ENCODE assay signal across 33 mouse cellular contexts in the genomic region with DNA sequence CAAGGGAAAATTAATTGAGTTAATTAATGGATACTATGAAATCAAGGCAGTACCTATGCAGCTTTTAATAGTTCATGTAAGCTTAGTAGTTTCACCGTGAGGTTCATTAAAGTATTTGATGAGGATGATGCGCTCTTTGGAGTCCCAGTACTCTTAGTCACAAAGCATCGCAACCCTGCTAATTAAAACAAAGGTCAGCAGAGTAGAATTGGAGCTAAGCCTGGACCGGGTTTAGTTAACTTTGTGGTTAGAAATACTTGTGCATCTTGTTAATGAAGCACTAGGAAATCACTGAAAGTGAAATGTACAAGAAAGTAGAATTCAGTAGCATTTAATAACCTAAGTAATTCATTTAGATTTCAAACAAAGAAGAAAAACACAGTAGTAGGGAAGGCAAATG.
"Had no signal": no experiment of that assay in that cellular context is flagged by ENCODE, and none has a peak within 500 bp of the region (broad histone marks: within the 10 kb centered on the region; RNA-seq: fewer than 3 reads in every experiment).

No protein-coding gene starts in this region.

- H3K4me3 ChIP-seq: heart, embryonic 12.5 days; heart, embryonic 13.5 days; heart, embryonic 15.5 days; hindbrain, embryonic 10.5 days; hindbrain, embryonic 12.5 days; hindbrain, embryonic 13.5 days; hindbrain, embryonic 15.5 days; intestine, embryonic 15.5 days; kidney, embryonic 15.5 days; layer of hippocampus, adult 2 months; left cerebral cortex, adult 2 months had no signal

- H3K4me1 ChIP-seq: heart, embryonic 12.5 days; heart, embryonic 13.5 days; heart, embryonic 15.5 days; hindbrain, embryonic 10.5 days; hindbrain, embryonic 12.5 days; hindbrain, embryonic 13.5 days; hindbrain, embryonic 15.5 days; intestine, embryonic 15.5 days; kidney, embryonic 15.5 days had no signal

- H3K9ac ChIP-seq: heart, embryonic 12.5 days; heart, embryonic 13.5 days; heart, embryonic 15.5 days; hindbrain, embryonic 12.5 days; hindbrain, embryonic 13.5 days; hindbrain, embryonic 15.5 days; intestine, embryonic 15.5 days; kidney, embryonic 15.5 days had no signal

- DNase-seq: heart, postnatal 10 days; heart, postnatal 14 days; heart, postnatal 36 days; heart, postnatal 4 days; kidney, adult 11 months; kidney, adult 18-20 months; kidney, adult 2 months; kidney, adult 8-10 months; kidney, adult 9 months; kidney, postnatal 10 days; kidney, postnatal 14 days; kidney, postnatal 25 days; kidney, postnatal 36 days; kidney, postnatal 4 days; layer of hippocampus, adult 9-11 months; layer of hippocampus, postnatal 36 days had no signal

- H3K27me3 ChIP-seq: heart, embryonic 12.5 days; heart, embryonic 13.5 days; heart, embryonic 15.5 days; hindbrain, embryonic 12.5 days; hindbrain, embryonic 13.5 days; hindbrain, embryonic 15.5 days; intestine, embryonic 15.5 days; kidney, embryonic 15.5 days had no signal

- ATAC-seq: hindbrain, embryonic 16.5 days; hindbrain, postnatal 0 days; inflammation-experienced regulatory T-cells, adult 6 months; intestine, embryonic 15.5 days; intestine, embryonic 16.5 days; intestine, postnatal 0 days had no signal

- H3K9me3 ChIP-seq: heart, embryonic 12.5 days; heart, embryonic 15.5 days; hindbrain, embryonic 10.5 days; hindbrain, embryonic 12.5 days; hindbrain, embryonic 13.5 days; hindbrain, embryonic 15.5 days; intestine, embryonic 15.5 days; kidney, embryonic 15.5 days had no signal

- H3K4me2 ChIP-seq: heart, embryonic 12.5 days; heart, embryonic 13.5 days; heart, embryonic 15.5 days; hindbrain, embryonic 12.5 days; hindbrain, embryonic 13.5 days; hindbrain, embryonic 15.5 days; intestine, embryonic 15.5 days; kidney, embryonic 15.5 days had no signal

- H3K27ac ChIP-seq: heart, embryonic 13.5 days; heart, embryonic 15.5 days; hindbrain, embryonic 10.5 days; hindbrain, embryonic 12.5 days; hindbrain, embryonic 13.5 days; hindbrain, embryonic 15.5 days; hindbrain, postnatal 0 days; intestine, embryonic 15.5 days; kidney, embryonic 15.5 days; kidney, postnatal 0 days; layer of hippocampus, adult 2 months; left cerebral cortex, adult 2 months had no signal

- H3K36me3 ChIP-seq: heart, embryonic 12.5 days; heart, embryonic 13.5 days; heart, embryonic 15.5 days; hindbrain, embryonic 10.5 days; hindbrain, embryonic 12.5 days; hindbrain, embryonic 13.5 days; hindbrain, embryonic 15.5 days; intestine, embryonic 15.5 days; kidney, embryonic 15.5 days had no signal
